Mouse (Mus musculus): ENCODE measurements around the gene Akr1b10.
"Not testable (repeated sequence)": the region's sequence is repeated elsewhere in the genome, so short reads cannot be mapped to it uniquely, and the experiment has no call there.

The Akr1b10 gene

DNA sequence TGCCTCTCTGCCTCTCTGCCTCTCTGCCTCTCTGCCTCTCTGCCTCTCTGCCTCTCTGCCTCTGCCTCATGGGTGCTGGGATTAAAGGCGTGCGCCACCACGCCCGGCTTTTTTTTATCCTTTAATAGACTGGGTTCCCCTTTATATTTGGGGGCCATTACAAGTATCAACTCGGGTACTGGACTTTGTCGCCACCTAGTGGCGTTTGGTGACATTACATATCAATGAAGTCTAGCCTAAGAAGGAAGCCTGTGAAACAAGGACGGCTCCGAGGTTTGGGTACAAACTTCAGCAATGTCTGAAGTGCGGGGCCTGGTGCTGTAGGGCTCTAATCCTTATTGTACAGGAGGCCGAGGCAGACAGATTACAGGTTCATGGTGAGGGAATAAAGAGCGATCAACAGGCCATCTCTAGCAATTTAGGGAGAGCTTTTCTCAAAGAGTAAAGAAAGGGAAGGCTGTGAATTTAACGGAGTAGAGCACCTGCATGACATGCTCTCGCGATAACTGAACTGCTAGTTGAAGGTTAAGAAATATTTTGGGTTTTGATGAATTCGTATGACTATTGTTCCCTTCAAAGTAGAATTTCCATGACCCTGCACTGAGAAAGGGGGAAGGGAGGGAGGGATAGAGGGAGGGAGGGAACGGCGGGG lies 12.2 kb upstream of the Akr1b10 start:
- DNase-seq (ENCODE audit: low spot score in 2 of 2), result peak; percentile 75 to 91

DNA sequence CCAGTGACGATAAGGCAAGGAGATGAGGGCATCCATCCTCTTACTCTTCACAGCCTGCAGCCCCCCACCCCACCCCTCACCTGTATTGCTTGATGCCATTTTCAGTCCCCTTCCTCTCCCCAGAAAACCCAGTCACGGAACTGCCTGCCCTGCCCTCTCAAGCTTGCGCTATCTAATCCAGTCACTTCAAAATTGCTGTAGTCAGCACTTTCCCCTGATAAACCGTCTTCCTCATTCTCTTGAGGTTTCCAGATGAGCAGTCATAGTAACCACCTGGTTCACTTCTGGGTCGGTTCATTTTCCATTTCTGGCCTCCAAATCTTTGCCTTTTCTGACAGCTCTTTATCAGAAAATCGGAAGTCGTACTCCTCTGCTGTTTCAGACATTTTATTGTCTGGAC lies 10.2 kb upstream of the Akr1b10 start:
- no peak for DNase-seq (ENCODE audit: low spot score in 2 of 2)

GRCm38 (mm10) chr6:34375888-34376287 lies 8.1 kb upstream of the Akr1b10 start:
- not testable (repeated sequence) for DNase-seq (ENCODE audit: low spot score in 2 of 2)

DNA sequence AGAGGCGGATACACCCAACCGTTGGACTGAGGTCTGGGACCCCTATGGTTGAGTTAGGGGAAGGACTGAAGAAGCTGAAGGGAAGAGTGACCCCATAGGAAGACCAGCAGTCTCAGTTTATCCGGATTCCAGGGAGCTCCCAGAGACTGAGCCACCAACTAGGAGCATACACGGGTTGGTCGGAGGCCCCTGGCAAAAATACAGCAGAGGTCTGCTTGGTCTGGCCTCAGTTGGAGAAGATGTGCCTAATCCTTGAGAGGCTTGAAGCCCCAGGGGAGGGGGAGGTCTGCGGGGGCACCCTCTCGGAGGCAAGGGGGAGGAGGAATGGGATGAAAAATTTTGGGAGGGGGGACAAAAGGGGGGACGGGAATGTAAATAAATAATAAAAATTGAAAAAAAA lies 617 bp upstream of the Akr1b10 start:
- DNase-seq (ENCODE audit: low spot score in 2 of 2), result no peak

- peak in 1 of 2 experiments; percentile 21 for DNase-seq (ENCODE audit: low spot score in 2 of 2)
These were observed 818 bp downstream of the Akr1b10 start for GRCm38 (mm10) chr6:34384701-34385370.

- DNase-seq (ENCODE audit: low spot score in 2 of 2), result no peak
These were observed 4.6 kb downstream of the Akr1b10 start for GRCm38 (mm10) chr6:34388420-34389156.

GRCm38 (mm10) chr6:34395897-34396296 lies 11.9 kb downstream of the Akr1b10 start:
- DNase-seq (ENCODE audit: low spot score in 2 of 2), result no peak

DNA sequence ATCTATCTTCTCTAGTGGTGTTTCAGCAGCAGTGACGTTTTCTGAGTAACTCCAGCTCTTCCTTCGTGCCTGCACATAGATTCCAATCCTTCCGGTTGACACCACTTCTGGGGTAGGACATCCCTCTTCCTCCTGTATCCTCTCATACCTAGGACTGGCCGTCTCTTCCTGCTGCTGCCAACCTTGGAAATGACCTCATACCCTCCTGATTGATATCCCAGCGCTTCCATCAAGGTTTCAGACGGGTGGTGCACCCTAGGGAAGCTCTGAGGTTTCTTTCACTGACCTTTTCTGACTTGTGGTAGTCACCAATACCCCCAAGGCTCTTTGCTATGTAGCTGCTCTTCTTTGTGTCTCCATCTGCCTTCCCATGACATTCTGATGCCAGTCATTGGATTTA lies 14.4 kb downstream of the Akr1b10 start:
- no peak for DNase-seq (ENCODE audit: low spot score in 2 of 2)

GRCm38 (mm10) chr6:34399606-34400220 lies 15.7 kb downstream of the Akr1b10 start:
- no peak for DNase-seq (ENCODE audit: low spot score in 2 of 2)

GRCm38 (mm10) chr6:34400696-34401095 lies 16.7 kb downstream of the Akr1b10 start:
- no peak for DNase-seq (ENCODE audit: low spot score in 2 of 2)

DNA sequence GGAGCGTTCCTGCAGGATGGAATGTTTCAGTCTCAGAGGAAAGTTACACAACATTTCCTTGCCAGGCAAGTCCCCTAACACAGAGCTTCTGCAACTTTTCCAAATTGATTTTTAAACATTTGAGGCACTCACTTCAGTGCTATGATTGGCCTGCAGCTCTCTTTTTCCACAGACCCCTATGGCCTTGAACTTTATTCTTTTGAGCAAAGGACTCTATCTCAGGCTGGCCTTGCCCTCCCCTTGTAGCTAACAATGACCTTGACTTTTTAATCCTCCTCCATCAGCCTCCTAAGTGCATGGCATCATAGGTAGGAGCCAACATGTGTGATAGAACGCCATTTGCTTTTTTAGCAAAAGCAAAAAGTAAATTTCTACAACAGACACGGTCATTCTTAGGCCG lies 22.7 kb downstream of the Akr1b10 start:
- no peak for DNase-seq (ENCODE audit: low spot score in 2 of 2)

DNA sequence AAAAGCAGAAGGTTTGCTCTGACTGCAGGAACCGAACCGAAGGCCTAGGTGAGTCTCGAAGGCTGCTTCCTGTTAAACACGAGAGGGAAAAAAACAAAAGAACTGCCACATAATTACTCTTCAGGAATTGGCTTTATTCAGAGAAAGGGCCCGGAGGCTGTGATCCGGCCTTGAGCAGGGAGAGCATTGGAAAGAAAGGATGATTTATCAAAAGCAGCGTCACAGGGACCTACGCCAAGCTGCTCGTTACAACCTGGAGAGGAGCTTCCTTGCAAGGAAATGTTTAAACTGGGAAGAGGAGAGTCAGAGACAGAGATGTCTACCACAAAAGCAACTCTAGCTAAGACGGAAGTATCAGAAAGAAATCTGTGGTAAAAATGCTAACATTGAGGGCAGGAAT lies 23.4 kb downstream of the Akr1b10 start:
- DNase-seq (ENCODE audit: low spot score in 2 of 2), result no peak

DNA sequence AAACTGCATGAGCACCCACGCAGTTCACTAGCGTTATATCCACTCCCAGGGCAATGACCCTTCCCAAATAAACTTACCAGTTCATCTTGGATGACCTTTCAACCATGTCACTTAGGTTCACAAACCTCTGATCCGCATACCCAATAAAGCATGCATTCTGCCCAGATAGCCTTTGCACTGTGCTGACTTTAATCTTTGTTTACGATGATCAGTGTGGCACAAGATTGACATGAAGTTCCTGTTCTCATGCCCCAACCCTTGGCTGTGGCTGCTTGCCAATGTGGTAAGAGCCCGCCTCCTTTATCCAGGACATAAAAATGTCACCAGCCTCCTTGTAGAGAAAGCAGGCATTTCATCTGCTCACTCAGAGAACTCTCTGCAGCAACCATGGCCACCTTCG lies 28.0 kb downstream of the Akr1b10 start, which contains the start of gene Akr1b7:
Gene Akr1b7 (plus strand): TSS at position 312 of the 400 bp plus-strand sequence.
- no peak for DNase-seq (ENCODE audit: low spot score in 2 of 2)

GRCm38 (mm10) chr6:34412688-34413087 lies 28.7 kb downstream of the Akr1b10 start:
- no peak for DNase-seq (ENCODE audit: low spot score in 2 of 2)

- DNase-seq (ENCODE audit: low spot score in 2 of 2), result not testable (repeated sequence)
These were observed 29.4 kb downstream of the Akr1b10 start for GRCm38 (mm10) chr6:34413386-34413785.

DNA sequence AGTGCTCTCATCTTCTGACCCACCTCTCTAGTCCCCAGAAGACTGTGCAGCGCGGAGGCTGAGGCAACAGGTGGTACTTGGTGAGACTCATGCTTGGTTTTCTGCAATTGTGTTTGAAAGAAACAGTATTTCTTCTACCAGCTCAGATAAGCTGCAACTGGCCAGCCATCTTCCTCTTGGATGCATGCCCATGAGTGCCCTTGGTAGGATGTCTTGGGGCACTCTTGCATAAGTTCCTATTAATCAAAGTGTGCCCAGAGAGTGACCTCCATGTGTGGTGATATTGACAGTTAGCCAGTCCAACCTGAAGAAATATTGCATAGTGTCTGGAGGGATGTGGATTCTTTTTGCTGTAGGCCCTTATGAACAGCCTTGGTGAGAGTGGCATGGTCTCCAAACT lies 32.5 kb downstream of the Akr1b10 start:
- no peak for DNase-seq (ENCODE audit: low spot score in 2 of 2)

GRCm38 (mm10) chr6:34419071-34419470 lies 35.1 kb downstream of the Akr1b10 start:
- peak in 1 of 2 experiments; percentile 42 for DNase-seq (ENCODE audit: low spot score in 2 of 2)

DNA sequence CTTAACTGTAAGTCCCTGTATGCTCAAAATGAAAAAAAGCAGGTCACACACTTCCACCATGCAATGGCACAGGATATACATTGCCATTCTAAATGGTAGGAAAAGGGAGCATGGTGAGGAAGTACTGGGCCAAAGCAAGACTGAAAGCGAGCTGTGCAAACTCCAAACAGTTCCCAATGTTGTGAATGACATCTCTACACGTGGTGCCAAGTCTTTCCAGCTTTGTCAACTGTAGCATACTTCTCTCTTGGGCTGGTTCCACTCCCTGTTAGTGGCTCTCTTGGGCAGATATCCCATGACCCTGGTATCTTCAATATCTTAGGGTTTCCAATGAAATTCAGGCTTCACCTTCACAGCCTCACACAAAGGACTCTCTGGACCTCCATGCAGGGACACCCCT lies 55.0 kb downstream of the Akr1b10 start:
- DNase-seq (ENCODE audit: low spot score in 2 of 2), result no peak

- no peak for DNase-seq (ENCODE audit: low spot score in 2 of 2)
These were observed 57.7 kb downstream of the Akr1b10 start for GRCm38 (mm10) chr6:34441556-34442257.

DNA sequence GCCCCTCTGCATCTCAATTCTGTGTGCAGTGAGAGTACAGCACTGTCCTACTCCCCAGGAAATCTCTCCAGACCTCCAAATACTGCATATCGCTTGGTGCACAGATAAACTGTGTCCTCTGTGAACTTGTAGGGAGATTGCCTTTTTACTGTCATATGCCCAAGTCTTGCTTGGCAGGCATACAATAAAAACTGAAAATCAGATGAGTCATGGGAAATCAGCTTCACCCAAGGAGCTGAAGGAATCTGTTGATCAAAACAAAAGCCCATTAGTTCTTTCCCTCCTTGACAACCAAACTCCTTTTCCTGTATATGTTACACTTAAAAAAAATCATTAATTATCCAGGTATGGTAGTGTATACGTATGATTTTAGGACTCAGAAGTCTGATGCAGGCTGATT lies 59.8 kb downstream of the Akr1b10 start:
- no peak for DNase-seq (ENCODE audit: low spot score in 2 of 2)
